Mouse (Mus musculus) neural tube, embryonic 14.5 days (tissue): ENCODE data around the gene Scgb1a1. TPM values are rescaled to one million over a fixed set of nuclear protein-coding genes. Genes with fewer than 3 reads are reported as not detected.
"Not testable (repeated sequence)": the region's sequence is repeated elsewhere in the genome, so short reads cannot be mapped to it uniquely, and the experiment has no call there.

Source experiments
- ATAC-seq: fragments of 200-750 bp; cut with Nextera tagmentation; 2 replicates; pipeline ENCODE4 v1.8.0; 2017; ENCODE audit warnings: low read depth, mild to moderate bottlenecking, moderate TSS enrichment, moderate library complexity
- H3K27ac ChIP-seq: fragments of 300-500 bp; sonication (generic); 2 replicates; pipeline ENCODE4 v1.5.1; 2014; ENCODE audit warnings: low read depth, mild to moderate bottlenecking, control low read depth, low read length, moderate library complexity, mixed read lengths
- H3K27me3 ChIP-seq: fragments of 300-500 bp; sonication (generic); 2 replicates; pipeline ENCODE4 v1.6.1; 2014; ENCODE audit warnings: low read length; ENCODE audit not compliant: control insufficient read depth, insufficient read depth
- H3K36me3 ChIP-seq: fragments of 300-500 bp; sonication (generic); 2 replicates; pipeline ENCODE4 v1.6.1; 2014; ENCODE audit warnings: low read length, mixed read lengths; ENCODE audit not compliant: control insufficient read depth, insufficient read depth
- H3K4me1 ChIP-seq: fragments of 300-500 bp; sonication (generic); 2 replicates; pipeline ENCODE4 v1.6.1; 2014; ENCODE audit warnings: low read length; ENCODE audit not compliant: control insufficient read depth, insufficient read depth
- H3K4me2 ChIP-seq: fragments of 300-500 bp; sonication (generic); 2 replicates; pipeline ENCODE4 v1.6.1; 2014; ENCODE audit warnings: mild to moderate bottlenecking, low read depth, low read length, control low read depth
- H3K4me3 ChIP-seq: fragments of 300-500 bp; sonication (generic); 2 replicates; pipeline ENCODE4 v1.5.1; 2014; ENCODE audit warnings: low read depth, low read length, control low read depth, mixed read lengths
- H3K9ac ChIP-seq: fragments of 300-500 bp; sonication (generic); replicated peaks from 2 replicates; pipeline ENCODE4 v1.6.1; 2014; ENCODE audit warnings: low read depth, mild to moderate bottlenecking, control low read depth, low read length, mixed read lengths
- H3K9me3 ChIP-seq: fragments of 300-500 bp; sonication (generic); 2 replicates; pipeline ENCODE4 v1.6.1; 2016; ENCODE audit warnings: low read length; ENCODE audit not compliant: control insufficient read depth
- whole genome bisulfite sequencing: fragments of 180-500 bp; shearing (Covaris S2); extraction: QIAGEN DNeasy Blood & Tissue Kit; methylation state at CpG from one replicate; pipeline ENCODE4 v1.1.7; 2014; 5-methylcytosine and 5-hydroxymethylcytosine counted together
- polyA plus RNA-seq: library from polyadenylated mRNA; unstranded; fragments of >200 nt; fragmentation: Nextera tagmentation; extraction: Ambion mirVana; gene quantifications from 2 replicates; pipeline ENCODE4 v1.2.1, GENCODE M21; 2014

Gene Scgb1a1
- not detected in 2 replicates for polyA plus RNA-seq

- WGBS = 86% methylated on average over 4 of the region's 4 CpGs
- no peak within 1 kb of the TSS for H3K27ac ChIP-seq
- no peak for ATAC-seq
Observed at GRCm38 (mm10) chr19:9087821-9088220, at the start of gene Scgb1a1. TSS of gene Scgb1a1 (minus strand) at chr19:9087958.

GRCm38 (mm10) chr19:9137159-9137558 lies 49.4 kb upstream of the Scgb1a1 start:
- 94% methylated on average over 1 of the region's 1 CpGs for WGBS
- Histone ChIP-seq H3K4me3 (no peak overlapping the region), H3K27me3 (no peaks in the 10 kb centered on the region), H3K9ac (no peak overlapping the region), H3K9me3 (no peaks in the 10 kb centered on the region), H3K36me3 (no peaks in the 10 kb centered on the region), H3K4me2 (no peak overlapping the region), H3K4me1 (0 out of 2 replicates have a peak, but pooled peaks cover 2% of the 10 kb centered on the region), H3K27ac (no peak overlapping the region)
- no peak for ATAC-seq

More at GRCm38 (mm10) chr19:9087821-9088220, at the start of gene Scgb1a1:
- no peak within 1 kb of the TSS for H3K9ac ChIP-seq
- H3K4me1 ChIP-seq = no peaks in the 10 kb centered on the region
- H3K4me3 ChIP-seq = no peak within 1 kb of the TSS
- no peaks in the 10 kb centered on the region for H3K27me3 ChIP-seq
- H3K9me3 ChIP-seq = no peaks in the 10 kb centered on the region
- H3K4me2 ChIP-seq = no peak within 1 kb of the TSS
- H3K36me3 ChIP-seq = no peaks in the 10 kb centered on the region

GRCm38 (mm10) chr19:9135512-9136331 lies 48.0 kb upstream of the Scgb1a1 start, which contains the start of gene Asrgl1:
TSS of gene Asrgl1 (minus strand) at chr19:9135636.
- Histone ChIP-seq H3K4me2 (peak within 1 kb of the TSS; percentile 91), H3K9me3 (no peaks in the 10 kb centered on the region)

GRCm38 (mm10) chr19:9134746-9135511 lies 47.2 kb upstream of the Scgb1a1 start:
- WGBS = 2% methylated on average over 35 of the region's 37 CpGs
- no peaks in the 10 kb centered on the region for H3K27me3 ChIP-seq

More at GRCm38 (mm10) chr19:9135512-9136331, 48.0 kb upstream of the Scgb1a1 start, which contains the start of gene Asrgl1:
- H3K4me1 ChIP-seq = 0 out of 2 replicates have a peak, but pooled peaks cover 2% of the 10 kb centered on the region
- 12% methylated on average over 31 of the region's 31 CpGs for WGBS
- no peaks in the 10 kb centered on the region for H3K27me3 ChIP-seq
- peak within 1 kb of the TSS; percentile 72 for H3K4me3 ChIP-seq
- peak within 1 kb of the TSS; percentile 48 for H3K27ac ChIP-seq
- H3K9ac ChIP-seq = peak within 1 kb of the TSS; percentile 68
- peak; percentile 98 for ATAC-seq
- no peaks in the 10 kb centered on the region for H3K36me3 ChIP-seq

GRCm38 (mm10) chr19:9129996-9130395 lies 42.2 kb upstream of the Scgb1a1 start:
- no peak overlapping the region for H3K27ac ChIP-seq
- ATAC-seq = no peak
- no peak overlapping the region for H3K9ac ChIP-seq

More at GRCm38 (mm10) chr19:9134746-9135511, 47.2 kb upstream of the Scgb1a1 start:
- no peaks in the 10 kb centered on the region for H3K36me3 ChIP-seq
- H3K4me3 ChIP-seq = peak overlapping the region; percentile 72
- H3K4me2 ChIP-seq = peak overlapping the region; percentile 91
- peak; percentile 79 for ATAC-seq
- H3K27ac ChIP-seq = peak overlapping the region; percentile 48
- H3K9ac ChIP-seq = peak overlapping the region; percentile 68
- no peaks in the 10 kb centered on the region for H3K9me3 ChIP-seq
- H3K4me1 ChIP-seq = 0 out of 2 replicates have a peak, but pooled peaks cover 2% of the 10 kb centered on the region

GRCm38 (mm10) chr19:9128499-9129194 lies 40.9 kb upstream of the Scgb1a1 start:
- Histone ChIP-seq H3K9ac (no peak overlapping the region), H3K36me3 (no peaks in the 10 kb centered on the region), H3K4me2 (no peak overlapping the region), H3K27me3 (no peaks in the 10 kb centered on the region), H3K9me3 (no peaks in the 10 kb centered on the region), H3K4me1 (no peaks in the 10 kb centered on the region), H3K4me3 (no peak overlapping the region), H3K27ac (no peak overlapping the region)
- peak; percentile 41; the same call in 1 of the 2 replicates for ATAC-seq
- WGBS = 92% methylated on average over 4 of the region's 4 CpGs

More at GRCm38 (mm10) chr19:9129996-9130395, 42.2 kb upstream of the Scgb1a1 start:
- Histone ChIP-seq H3K4me3 (no peak overlapping the region), H3K36me3 (no peaks in the 10 kb centered on the region), H3K27me3 (no peaks in the 10 kb centered on the region), H3K4me1 (0 out of 2 replicates have a peak, but pooled peaks cover 2% of the 10 kb centered on the region), H3K9me3 (no peaks in the 10 kb centered on the region), H3K4me2 (no peak overlapping the region)
- 57% methylated on average over 1 of the region's 1 CpGs for WGBS

GRCm38 (mm10) chr19:9123986-9124385 lies 36.2 kb upstream of the Scgb1a1 start:
- H3K4me1 ChIP-seq, H3K9ac ChIP-seq, H3K4me3 ChIP-seq, H3K9me3 ChIP-seq, H3K27ac ChIP-seq, ATAC-seq, H3K36me3 ChIP-seq, H3K27me3 ChIP-seq, H3K4me2 ChIP-seq: not testable (repeated sequence)
- 88% methylated on average over 2 of the region's 2 CpGs for WGBS

- H3K4me2 ChIP-seq = no peak overlapping the region
- 94% methylated on average over 1 of the region's 1 CpGs for WGBS
- H3K9ac ChIP-seq = no peak overlapping the region
- no peaks in the 10 kb centered on the region for H3K27me3 ChIP-seq
- no peak for ATAC-seq
- H3K27ac ChIP-seq = no peak overlapping the region
- H3K9me3 ChIP-seq = no peaks in the 10 kb centered on the region
- no peaks in the 10 kb centered on the region for H3K36me3 ChIP-seq
- no peaks in the 10 kb centered on the region for H3K4me1 ChIP-seq
- no peak overlapping the region for H3K4me3 ChIP-seq
Observed at GRCm38 (mm10) chr19:9122390-9122789, 34.6 kb upstream of the Scgb1a1 start.
